Mouse (Mus musculus) intestine, embryonic 16.5 days (tissue): Measurements from ENCODE around the gene Cst11. TPM values are rescaled to one million over a fixed set of nuclear protein-coding genes. Genes with fewer than 3 reads are reported as not detected.

Source experiments
- polyA plus RNA-seq: library from polyadenylated mRNA; unstranded; fragments of >200 nt; fragmentation: Nextera tagmentation; extraction: Ambion mirVana; gene quantifications from 2 replicates; pipeline ENCODE4 v1.2.1, GENCODE M21; 2015

The Cst11 gene
- polyA plus RNA-seq, 1 experiment from 2014 or later = not detected

Other genes starting within 250 kb of the Cst11 start
- 56.7 and 65.2 TPM in 2 replicates for gene Nxt1, start 98.9 kb downstream of the Cst11 start, polyA plus RNA-seq
- 15.2 and 16.3 TPM in 2 replicates for gene Gzf1, start 90.5 kb downstream of the Cst11 start, polyA plus RNA-seq
- 3.1 and 3.3 TPM in 2 replicates for gene Napb, start 39.0 kb downstream of the Cst11 start, polyA plus RNA-seq
- not detected in 2 replicates for gene Cstl1, start 21.1 kb downstream of the Cst11 start, polyA plus RNA-seq
- gene 8030411F24Rik, start 10.5 kb upstream of the Cst11 start, polyA plus RNA-seq = not detected in 2 replicates
- gene Cst12, start 17.9 kb upstream of the Cst11 start, polyA plus RNA-seq = 0.44 TPM in 1 of 2 replicates, not detected in the other
- gene Cst8, start 27.3 kb upstream of the Cst11 start, polyA plus RNA-seq = 0.39 TPM in 1 of 2 replicates, not detected in the other
- gene Cst13, start 48.6 kb upstream of the Cst11 start, polyA plus RNA-seq = not detected in 2 replicates
- gene Cst9, start 63.6 kb upstream of the Cst11 start, polyA plus RNA-seq = not detected in 2 replicates
- gene 9230104L09Rik, start 93.5 kb upstream of the Cst11 start, polyA plus RNA-seq = not detected in 2 replicates
- gene Cst3, start 104.2 kb upstream of the Cst11 start, polyA plus RNA-seq = 337 and 360 TPM in 2 replicates
- not detected in 2 replicates for gene Gm1330, start 231.8 kb upstream of the Cst11 start, polyA plus RNA-seq
- not detected in 2 replicates for gene Gm10750, start 245.7 kb upstream of the Cst11 start, polyA plus RNA-seq